Mouse (Mus musculus) MEL (cell line): ENCODE results near the gene Tal1. TPM values are rescaled to one million over a fixed set of nuclear protein-coding genes. Genes with fewer than 3 reads are reported as not detected.
A peak's percentile ranks its signal among the peaks of the same experiment; 100 is the strongest.

Experiments used
- DNase-seq: peaks from one replicate; pipeline ENCODE4 v3.0.0; 2011; ENCODE audit warnings: low read depth, low spot score
- H3K27ac ChIP-seq: 2 replicates; pipeline ENCODE4 v1.5.1; 2012; ENCODE audit warnings: low read depth, mild to moderate bottlenecking, control low read depth, low read length, moderate library complexity; ENCODE audit not compliant: control insufficient read depth
- H3K27me3 ChIP-seq, 2 experiments: fragments of 150-350 bp in 1 of 2; sonication (generic) in 1 of 2; 2 replicates each; pipeline ENCODE4 v1.6.1; 2012; ENCODE audit warnings: low read length in 2 of 2, mild to moderate bottlenecking in 2 of 2, improper control_type of control experiment in 1 of 2, moderate library complexity in 1 of 2; ENCODE audit not compliant: insufficient read depth in 2 of 2, control insufficient read depth in 1 of 2
- H3K36me3 ChIP-seq, 2 experiments: 2 replicates each; pipeline ENCODE4 v1.6.1; 2012 to 2014; ENCODE audit warnings: low read length in 2 of 2, improper control_type of control experiment in 1 of 2, inconsistent platforms in 1 of 2, mild to moderate bottlenecking in 1 of 2; ENCODE audit not compliant: insufficient read depth in 2 of 2, control insufficient read depth in 1 of 2
- H3K4me1 ChIP-seq, 2 experiments: fragments of 150-350 bp in 1 of 2; sonication (generic) in 1 of 2; 2 replicates each; pipeline ENCODE4 v1.6.1; 2012; ENCODE audit warnings: low read length in 2 of 2, improper control_type of control experiment in 1 of 2, mild to moderate bottlenecking in 1 of 2; ENCODE audit not compliant: insufficient read depth in 2 of 2, control insufficient read depth in 1 of 2
- H3K4me3 ChIP-seq, 2 experiments: fragments of 150-350 bp in 1 of 2; sonication (generic) in 1 of 2; 2 replicates each; pipeline ENCODE4 v1.5.1; 2012; ENCODE audit warnings: low read depth in 2 of 2, low read length in 2 of 2, mild to moderate bottlenecking in 2 of 2, moderate library complexity in 2 of 2, control low read depth in 1 of 2, improper control_type of control experiment in 1 of 2; ENCODE audit not compliant: control insufficient read depth in 1 of 2, insufficient read depth in 1 of 2
- H3K79me2 ChIP-seq: 2 replicates; pipeline ENCODE4 v1.6.1; 2012; ENCODE audit warnings: mild to moderate bottlenecking, low read length, moderate library complexity; ENCODE audit not compliant: control insufficient read depth, poor library complexity, insufficient read depth
- H3K9ac ChIP-seq: 2 replicates; pipeline ENCODE4 v1.6.1; 2012; ENCODE audit warnings: low read depth, mild to moderate bottlenecking, control low read depth, low read length, moderate library complexity; ENCODE audit not compliant: control insufficient read depth, poor library complexity, severe bottlenecking
- H3K9me3 ChIP-seq: fragments of 150-350 bp; sonication (generic); replicated peaks from 2 replicates; pipeline ENCODE4 v1.6.1; 2012; ENCODE audit warnings: mild to moderate bottlenecking, low read length, improper control_type of control experiment, moderate library complexity; ENCODE audit not compliant: insufficient read depth
- BHLHE40 ChIP-seq: IDR thresholded peaks from 2 replicates; pipeline ENCODE4 v1.6.1; 2012; ENCODE audit warnings: low read depth, mild to moderate bottlenecking, inconsistent platforms, low read length, improper control_type of control experiment, borderline replicate concordance
- CHD1 ChIP-seq: IDR thresholded peaks from 2 replicates; pipeline ENCODE4 v1.6.1; 2012; ENCODE audit warnings: low read depth, mild to moderate bottlenecking, inconsistent platforms, low read length, improper control_type of control experiment
- CHD2 ChIP-seq: IDR thresholded peaks from 2 replicates; pipeline ENCODE4 v1.6.1; 2011; ENCODE audit warnings: low read length, improper control_type of control experiment
- CTCF ChIP-seq, 3 experiments: IDR thresholded peaks in 2 of 3; conservative IDR thresholded peaks in 1 of 3; 2 replicates each; pipeline ENCODE4 v1.5.1; 2011 to 2012; ENCODE audit warnings: low read length in 3 of 3, low read depth in 2 of 3, mild to moderate bottlenecking in 2 of 3, improper control_type of control experiment in 1 of 3, inconsistent platforms in 1 of 3, mixed read lengths in 1 of 3, moderate library complexity in 1 of 3; ENCODE audit not compliant: control insufficient read depth in 1 of 3, insufficient read depth in 1 of 3, poor library complexity in 1 of 3, severe bottlenecking in 1 of 3
- E2F4 ChIP-seq: IDR thresholded peaks from 2 replicates; pipeline ENCODE4 v1.6.1; 2011; ENCODE audit warnings: low read depth, low read length, improper control_type of control experiment, borderline replicate concordance
- EP300 ChIP-seq, 2 experiments: IDR thresholded peaks; 2 replicates each; pipeline ENCODE4 v1.6.1; 2011; ENCODE audit warnings: improper control_type of control experiment in 2 of 2, low read length in 2 of 2, low read depth in 1 of 2, mild to moderate bottlenecking in 1 of 2
- ETS1 ChIP-seq: IDR thresholded peaks from 2 replicates; pipeline ENCODE4 v1.6.1; 2012; ENCODE audit warnings: low read depth, mild to moderate bottlenecking, inconsistent platforms, low read length, improper control_type of control experiment, moderate library complexity
- GABPA ChIP-seq: IDR thresholded peaks from 2 replicates; pipeline ENCODE4 v1.6.1; 2012; ENCODE audit warnings: low read depth, mild to moderate bottlenecking, inconsistent platforms, low read length, improper control_type of control experiment, moderate library complexity
- GATA1 ChIP-seq: IDR thresholded peaks from 2 replicates; pipeline ENCODE4 v1.6.1; 2011; ENCODE audit warnings: low read depth, low read length, improper control_type of control experiment
- HCFC1 ChIP-seq: IDR thresholded peaks from 2 replicates; pipeline ENCODE4 v1.6.1; 2012; ENCODE audit warnings: low read depth, mild to moderate bottlenecking, inconsistent platforms, low read length, improper control_type of control experiment, moderate library complexity
- JUND ChIP-seq: IDR thresholded peaks from 2 replicates; pipeline ENCODE4 v1.6.1; 2011; ENCODE audit warnings: low read depth, mild to moderate bottlenecking, improper control_type of control experiment, low read length
- KAT2A ChIP-seq: conservative IDR thresholded peaks from 2 replicates; pipeline ENCODE4 v1.6.1; 2012; ENCODE audit warnings: low read depth, low read length, improper control_type of control experiment, inconsistent platforms
- MAFK ChIP-seq: IDR thresholded peaks from 2 replicates; pipeline ENCODE4 v1.6.1; 2011; ENCODE audit warnings: low read depth, mild to moderate bottlenecking, low read length, improper control_type of control experiment, borderline replicate concordance
- MAX ChIP-seq: IDR thresholded peaks from 2 replicates; pipeline ENCODE4 v1.6.1; 2011; ENCODE audit warnings: low read length, improper control_type of control experiment
- MAZ ChIP-seq: IDR thresholded peaks from 2 replicates; pipeline ENCODE4 v1.6.1; 2012; ENCODE audit warnings: low read depth, mild to moderate bottlenecking, inconsistent platforms, low read length, improper control_type of control experiment
- MEF2A ChIP-seq: IDR thresholded peaks from 2 replicates; pipeline ENCODE4 v1.6.1; 2014; ENCODE audit warnings: low read depth, mild to moderate bottlenecking, inconsistent platforms, low read length, improper control_type of control experiment; ENCODE audit not compliant: poor library complexity, insufficient replicate concordance, severe bottlenecking; ENCODE audit errors: extremely low read depth
- MXI1 ChIP-seq: IDR thresholded peaks from 2 replicates; pipeline ENCODE4 v1.6.1; 2011; ENCODE audit warnings: mild to moderate bottlenecking, low read depth, low read length, improper control_type of control experiment
- MYB ChIP-seq: IDR thresholded peaks from 2 replicates; pipeline ENCODE4 v1.6.1; 2011; ENCODE audit warnings: mild to moderate bottlenecking, low read depth, low read length, improper control_type of control experiment
- MYC ChIP-seq: IDR thresholded peaks from 2 replicates; pipeline ENCODE4 v1.6.1; 2011; ENCODE audit warnings: low read depth, mild to moderate bottlenecking, low read length, improper control_type of control experiment, moderate library complexity
- NELFE ChIP-seq: IDR thresholded peaks from 2 replicates; pipeline ENCODE4 v1.6.1; 2011; ENCODE audit warnings: low read depth, low read length, improper control_type of control experiment
- NRF1 ChIP-seq: IDR thresholded peaks from 2 replicates; pipeline ENCODE4 v1.6.1; 2014; ENCODE audit warnings: low read depth, mild to moderate bottlenecking, inconsistent platforms, low read length, improper control_type of control experiment, moderate library complexity; ENCODE audit not compliant: poor library complexity, insufficient read depth, severe bottlenecking
- POLR2A ChIP-seq, 2 experiments: IDR thresholded peaks; 2 replicates each; pipeline ENCODE4 v1.6.1; 2011 to 2012; ENCODE audit warnings: low read length in 2 of 2, mild to moderate bottlenecking in 2 of 2, control low read depth in 1 of 2, improper control_type of control experiment in 1 of 2, low read depth in 1 of 2, moderate library complexity in 1 of 2; ENCODE audit not compliant: control insufficient read depth in 1 of 2, insufficient read depth in 1 of 2, poor library complexity in 1 of 2
- POLR2AphosphoS2 ChIP-seq: IDR thresholded peaks from 2 replicates; pipeline ENCODE4 v1.6.1; 2011; ENCODE audit warnings: low read length, improper control_type of control experiment
- POLR2AphosphoS5 ChIP-seq: IDR thresholded peaks from 2 replicates; pipeline ENCODE4 v1.6.1; 2012; ENCODE audit warnings: low read depth, borderline replicate concordance, mild to moderate bottlenecking, inconsistent platforms, low read length, moderate library complexity, mixed read lengths
- RAD21 ChIP-seq: IDR thresholded peaks from 2 replicates; pipeline ENCODE4 v1.6.1; 2011; ENCODE audit warnings: mild to moderate bottlenecking, low read depth, low read length, improper control_type of control experiment
- RCOR1 ChIP-seq: IDR thresholded peaks from 2 replicates; pipeline ENCODE4 v1.6.1; 2012; ENCODE audit warnings: low read depth, mild to moderate bottlenecking, inconsistent platforms, low read length, improper control_type of control experiment
- SIN3A ChIP-seq: IDR thresholded peaks from 2 replicates; pipeline ENCODE4 v1.6.1; 2012; ENCODE audit warnings: low read length, improper control_type of control experiment, inconsistent platforms
- SMC3 ChIP-seq: IDR thresholded peaks from 2 replicates; pipeline ENCODE4 v1.6.1; 2011; ENCODE audit warnings: low read depth, low read length, improper control_type of control experiment
- TAL1 ChIP-seq: IDR thresholded peaks from 2 replicates; pipeline ENCODE4 v1.6.1; 2012; ENCODE audit warnings: mild to moderate bottlenecking, inconsistent platforms, low read length, moderate library complexity, mixed read lengths
- TBP ChIP-seq: IDR thresholded peaks from 2 replicates; pipeline ENCODE4 v1.8.0; 2011; ENCODE audit warnings: low read depth, low read length, improper control_type of control experiment
- TCF12 ChIP-seq: IDR thresholded peaks from 2 replicates; pipeline ENCODE4 v1.6.1; 2014; ENCODE audit warnings: low read depth, mild to moderate bottlenecking, inconsistent platforms, low read length, improper control_type of control experiment, moderate library complexity
- UBTF ChIP-seq: IDR thresholded peaks from 2 replicates; pipeline ENCODE4 v1.6.1; 2012; ENCODE audit warnings: low read depth, mild to moderate bottlenecking, inconsistent platforms, low read length, improper control_type of control experiment, moderate library complexity, borderline replicate concordance; ENCODE audit not compliant: insufficient read depth
- USF1 ChIP-seq: IDR thresholded peaks from 2 replicates; pipeline ENCODE4 v1.6.1; 2014; ENCODE audit warnings: low read depth, mild to moderate bottlenecking, inconsistent platforms, low read length, improper control_type of control experiment, moderate library complexity
- USF2 ChIP-seq, 2 experiments: IDR thresholded peaks; 2 replicates each; pipeline ENCODE4 v1.6.1; 2011 to 2012; ENCODE audit warnings: improper control_type of control experiment in 2 of 2, low read length in 2 of 2, borderline replicate concordance in 1 of 2, inconsistent platforms in 1 of 2, low read depth in 1 of 2, mild to moderate bottlenecking in 1 of 2; ENCODE audit not compliant: insufficient read depth in 1 of 2
- ZC3H11A ChIP-seq: IDR thresholded peaks from 2 replicates; pipeline ENCODE4 v1.6.1; 2012; ENCODE audit warnings: low read depth, mild to moderate bottlenecking, inconsistent platforms, low read length, improper control_type of control experiment
- ZKSCAN1 ChIP-seq: IDR thresholded peaks from 2 replicates; pipeline ENCODE4 v1.6.1; 2012; ENCODE audit warnings: low read depth, mild to moderate bottlenecking, inconsistent platforms, low read length, improper control_type of control experiment, moderate library complexity
- ZMIZ1 ChIP-seq: IDR thresholded peaks from 2 replicates; pipeline ENCODE4 v1.6.1; 2012; ENCODE audit warnings: low read depth, mild to moderate bottlenecking, inconsistent platforms, low read length, improper control_type of control experiment, moderate library complexity
- ZNF384 ChIP-seq: IDR thresholded peaks from 2 replicates; pipeline ENCODE4 v1.6.1; 2012; ENCODE audit warnings: low read depth, mild to moderate bottlenecking, inconsistent platforms, low read length, improper control_type of control experiment
- polyA plus RNA-seq, 2 experiments: library from polyadenylated mRNA; stranded (reverse) in 1 of 2; unstranded in 1 of 2; fragments of >175 nt in 1 of 2; fragments of >200 nt in 1 of 2; gene quantifications; 2 replicates each; pipeline versions ENCODE4 v1.2.1 to v1.2.4; 2012; ENCODE audit warnings: low replicate concordance in 2 of 2, low read depth in 1 of 2; ENCODE audit not compliant: insufficient read length in 2 of 2, insufficient read depth in 1 of 2, missing spikeins in 1 of 2
- total RNA-seq: library from RNA; depleted of rRNA; stranded (reverse); fragments of 300-350 nt; gene quantifications from 2 replicates; pipeline ENCODE4 v1.2.3, GENCODE M21; 2012

Tal1 gene
- total and polyA plus RNA-seq, 3 experiments, result 34.9 to 48.9 TPM; not detected in 1

- TF ChIP-seq ZNF384, result no peak
- no peak for TF ChIP-seq HCFC1
- no peak for TF ChIP-seq TAL1
- no peak for TF ChIP-seq CTCF (IDR thresholded peaks at IDR 0.05 in 2 of 3, conservative IDR thresholded peaks at IDR 0.05 in 1 of 3; ENCODE audit: control insufficient read depth in 1 of 3, insufficient read depth in 1 of 3, low read depth in 2 of 3, low read length in 3 of 3, poor library complexity in 1 of 3, severe bottlenecking in 1 of 3)
- TF ChIP-seq CHD1, result no peak
- peak; percentile 81; the same call in 1 of the 2 replicates for TF ChIP-seq POLR2AphosphoS2
- no peak for TF ChIP-seq ZMIZ1
- no peak for TF ChIP-seq TCF12
- peak; percentile 38; the same call in 1 of the 2 replicates for TF ChIP-seq NELFE
- peak; percentile 92 for TF ChIP-seq E2F4
- 0 out of 2 replicates have a peak, but pooled peaks have one; percentile 26 for TF ChIP-seq MYB
- no peak; a peak in 1 of 4 replicates for TF ChIP-seq POLR2A (IDR thresholded peaks at IDR 0.05; ENCODE audit: control insufficient read depth in 1 of 2, insufficient read depth in 1 of 2, low read depth in 1 of 2, low read length in 2 of 2, poor library complexity in 1 of 2)
- no peak for TF ChIP-seq CHD2
- no peak for TF ChIP-seq EP300 (IDR thresholded peaks at IDR 0.05; ENCODE audit: low read depth in 1 of 2, low read length in 2 of 2)
- TF ChIP-seq ZKSCAN1, result no peak
- TF ChIP-seq RCOR1, result no peak
- no peak for TF ChIP-seq ZC3H11A
- TF ChIP-seq KAT2A, result no peak
- no peak for TF ChIP-seq MXI1
- no peak for TF ChIP-seq JUND
- no peak for TF ChIP-seq POLR2AphosphoS5
- peak; percentile 64; the same call in 1 of the 2 replicates for TF ChIP-seq MAZ
- 0 out of 2 replicates have a peak, but pooled peaks have one; percentile 16 for TF ChIP-seq ETS1
- no peak for TF ChIP-seq UBTF
- no peak for TF ChIP-seq USF2 (IDR thresholded peaks at IDR 0.05; ENCODE audit: borderline replicate concordance in 1 of 2, insufficient read depth in 1 of 2, low read depth in 1 of 2, low read length in 2 of 2)
- no peak for TF ChIP-seq BHLHE40
- TF ChIP-seq NRF1, result peak; percentile 38; the same call in 1 of the 2 replicates
- no peak for TF ChIP-seq RAD21
- no peak for TF ChIP-seq SMC3
- TF ChIP-seq MEF2A, result no peak
- no peak; the same call in 1 of the 2 replicates for TF ChIP-seq MYC
- TF ChIP-seq GATA1, result no peak
- TF ChIP-seq USF1, result no peak
- no peak; the same call in none of the 2 replicates for TF ChIP-seq MAX
- 0 out of 2 replicates have a peak, but pooled peaks have one; percentile 59 for TF ChIP-seq TBP
- no peak; the same call in 1 of the 2 replicates for TF ChIP-seq SIN3A
- TF ChIP-seq MAFK, result no peak
- no peak for TF ChIP-seq GABPA
- Histone ChIP-seq H3K79me2 (peaks cover 66% of the 10 kb centered on the region), H3K36me3 (peaks cover 14 to 15% of the 10 kb centered on the region in 2 experiments), H3K4me3 (peak overlapping the region; percentile 59 to 60), H3K4me1 (peaks cover 0 to 15% of the 10 kb centered on the region in 2 experiments; a peak in 3 of 4 replicates), H3K27me3 (no peaks in the 10 kb centered on the region), H3K9me3 (no peaks in the 10 kb centered on the region), H3K9ac (peak overlapping the region; percentile 84), H3K27ac (peak overlapping the region; percentile 67)
- peak; percentile 79 for DNase-seq
Measured at GRCm38 (mm10) chr4:115062540-115062874, 6.3 kb downstream of the Tal1 start.
